Mouse (Mus musculus) heart, embryonic 12.5 days (tissue): ENCODE measurements around the gene Tap1. TPM values are rescaled to one million over a fixed set of nuclear protein-coding genes. Genes with fewer than 3 reads are reported as not detected.
"Not testable (repeated sequence)": the region's sequence is repeated elsewhere in the genome, so short reads cannot be mapped to it uniquely, and the experiment has no call there.

Experiments used
- ATAC-seq: fragments of 200-750 bp; cut with Nextera tagmentation; 2 replicates; pipeline ENCODE4 v1.8.0; 2017; ENCODE audit warnings: moderate TSS enrichment, moderate library complexity; ENCODE audit not compliant: insufficient number of reproducible peaks, low FRiP score
- H3K27ac ChIP-seq: fragments of 300-500 bp; sonication (generic); 2 replicates; pipeline ENCODE4 v1.5.1; 2016; ENCODE audit warnings: mild to moderate bottlenecking, moderate library complexity; ENCODE audit not compliant: poor library complexity, severe bottlenecking
- H3K27me3 ChIP-seq: fragments of 300-500 bp; sonication (generic); replicated peaks from 2 replicates; pipeline ENCODE4 v1.6.1; 2016; ENCODE audit warnings: mild to moderate bottlenecking, moderate library complexity
- H3K36me3 ChIP-seq: fragments of 300-500 bp; sonication (generic); 2 replicates; pipeline ENCODE4 v1.6.1; 2016; ENCODE audit warnings: mild to moderate bottlenecking, moderate library complexity
- H3K4me1 ChIP-seq: fragments of 300-500 bp; sonication (generic); replicated peaks from 2 replicates; pipeline ENCODE4 v1.6.1; 2016; ENCODE audit warnings: mild to moderate bottlenecking
- H3K4me2 ChIP-seq: fragments of 300-500 bp; sonication (generic); 2 replicates; pipeline ENCODE4 v1.6.1; 2016; ENCODE audit warnings: mild to moderate bottlenecking, moderate library complexity
- H3K4me3 ChIP-seq: fragments of 300-500 bp; sonication (generic); 2 replicates; pipeline ENCODE4 v1.5.1; 2016; ENCODE audit warnings: mild to moderate bottlenecking
- H3K9ac ChIP-seq: fragments of 300-500 bp; sonication (generic); 2 replicates; pipeline ENCODE4 v1.6.1; 2016; ENCODE audit warnings: mild to moderate bottlenecking, moderate library complexity
- H3K9me3 ChIP-seq: fragments of 300-500 bp; sonication (generic); replicated peaks from 2 replicates; pipeline ENCODE4 v1.6.1; 2016; ENCODE audit warnings: mild to moderate bottlenecking, moderate library complexity
- WGBS: fragments of 180-500 bp; shearing (Covaris S2); methylation state at CpG from one replicate; pipeline ENCODE4 v1.1.7; 2016; 5-methylcytosine and 5-hydroxymethylcytosine counted together
- polyA plus RNA-seq: library from polyadenylated mRNA; unstranded; fragments of >200 nt; fragmentation: Nextera tagmentation; extraction: Ambion mirVana; gene quantifications from 2 replicates; pipeline ENCODE4 v1.2.1, GENCODE M21; 2016

Gene Tap1
- polyA plus RNA-seq, result 1.1 TPM in 2 replicates

DNA sequence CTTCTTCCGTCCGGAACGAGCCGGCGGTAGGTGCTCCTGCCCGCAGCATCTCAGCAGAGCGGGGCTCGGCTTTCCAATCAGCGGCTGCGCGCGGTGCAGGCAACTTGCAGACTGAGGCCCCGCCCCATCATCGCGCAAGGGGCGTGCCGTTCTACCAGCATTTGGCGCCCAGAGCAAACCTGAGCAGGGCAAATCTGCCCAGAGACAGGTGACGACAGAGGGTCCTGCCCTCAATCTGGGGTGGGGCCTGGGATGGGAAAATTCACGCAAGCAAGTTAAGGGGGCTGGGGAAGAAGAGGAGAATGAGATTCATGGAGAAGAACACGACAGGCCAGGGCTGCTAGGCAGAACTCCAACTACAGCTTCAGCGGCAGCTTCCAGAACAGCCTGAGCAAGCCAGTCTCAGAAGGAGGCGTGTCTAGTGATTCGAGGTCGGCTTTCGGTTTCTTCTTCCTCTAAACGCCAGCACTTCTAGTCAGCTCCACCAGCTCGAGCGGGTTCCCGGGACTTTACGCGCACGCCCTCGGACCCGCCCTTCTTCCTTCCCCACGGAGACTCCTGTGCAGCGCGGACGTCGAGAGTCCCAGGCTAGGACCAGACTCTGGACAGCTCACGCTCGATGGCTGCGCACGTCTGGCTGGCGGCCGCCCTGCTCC lies at the start of gene Tap1, which contains the start of gene Psmb9:
Gene Tap1 (plus strand): TSS at position 293 of the 656 bp plus-strand sequence.
Gene Psmb9 (minus strand): TSS at position 504 of the 656 bp plus-strand sequence.
- under 1% methylated on average over 46 of the region's 46 CpGs for WGBS
- Histone ChIP-seq H3K27me3 (peaks cover 92% of the 10 kb centered on the region), H3K9ac (peak within 1 kb of the TSS; percentile 58)

DNA sequence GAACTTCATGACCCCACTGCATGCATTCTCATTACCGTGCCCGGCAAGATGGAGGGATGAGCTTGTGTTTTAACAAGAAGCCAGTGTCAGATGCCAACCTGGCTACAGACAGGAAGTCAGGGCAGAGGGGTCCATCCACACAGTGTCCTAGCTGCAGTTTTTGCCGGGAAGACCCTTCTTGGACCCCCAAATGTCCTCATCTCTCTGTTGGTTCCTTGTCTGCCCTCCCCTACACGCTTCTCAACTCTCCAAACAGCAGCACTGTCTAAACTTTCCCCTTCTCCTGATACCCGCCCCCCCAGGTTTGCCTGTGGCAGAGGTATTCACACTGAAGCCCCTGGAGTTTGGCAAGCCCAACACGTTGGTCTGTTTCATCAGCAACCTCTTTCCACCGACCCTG lies 49.8 kb upstream of the Tap1 start:
- H3K4me3 ChIP-seq, result no peak overlapping the region
- no peak overlapping the region for H3K27ac ChIP-seq
- no peaks in the 10 kb centered on the region for H3K36me3 ChIP-seq
- 67% methylated on average over 7 of the region's 7 CpGs for WGBS
- peaks cover 11% of the 10 kb centered on the region for H3K4me1 ChIP-seq
- ATAC-seq, result no peak
- H3K4me2 ChIP-seq, result no peak overlapping the region
- no peaks in the 10 kb centered on the region for H3K9me3 ChIP-seq
- no peak overlapping the region for H3K9ac ChIP-seq
- H3K27me3 ChIP-seq, result peaks cover 63% of the 10 kb centered on the region

More for the DNA sequence above, at the start of gene Tap1, which contains the start of gene Psmb9:
- H3K4me3 ChIP-seq, result peak within 1 kb of the TSS; percentile 55
- H3K4me1 ChIP-seq, result peaks cover 14% of the 10 kb centered on the region
- no peaks in the 10 kb centered on the region for H3K36me3 ChIP-seq
- H3K9me3 ChIP-seq, result no peaks in the 10 kb centered on the region
- H3K27ac ChIP-seq, result no peak within 1 kb of the TSS
- peak; percentile 92 for ATAC-seq
- H3K4me2 ChIP-seq, result peak within 1 kb of the TSS; percentile 86

DNA sequence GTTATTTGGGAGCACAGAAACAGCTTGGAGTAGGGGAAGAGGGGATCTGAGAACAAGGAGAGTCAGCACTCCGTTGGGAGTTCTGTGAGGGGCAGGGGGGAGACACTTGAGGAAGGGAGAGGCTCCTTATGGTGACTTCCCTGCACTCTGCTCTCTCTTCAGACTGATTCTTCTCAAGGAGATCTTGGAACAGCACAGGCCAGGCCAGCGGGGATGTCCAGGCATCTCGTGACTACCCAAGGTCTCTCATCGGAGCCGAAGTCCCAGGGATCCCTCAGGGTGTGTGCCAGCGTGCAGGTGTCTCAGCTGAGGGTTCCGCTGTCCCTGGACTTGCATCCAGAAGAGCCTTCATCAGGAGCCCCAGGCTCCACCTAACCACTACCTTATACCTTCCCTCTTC lies 48.7 kb upstream of the Tap1 start:
- Histone ChIP-seq H3K4me3 (no peak overlapping the region), H3K9ac (no peak overlapping the region), H3K27ac (no peak overlapping the region), H3K4me2 (no peak overlapping the region), H3K36me3 (no peaks in the 10 kb centered on the region), H3K27me3 (peaks cover 69% of the 10 kb centered on the region), H3K9me3 (no peaks in the 10 kb centered on the region), H3K4me1 (peaks cover 11% of the 10 kb centered on the region)
- WGBS, result 75% methylated on average over 7 of the region's 7 CpGs
- no peak for ATAC-seq

DNA sequence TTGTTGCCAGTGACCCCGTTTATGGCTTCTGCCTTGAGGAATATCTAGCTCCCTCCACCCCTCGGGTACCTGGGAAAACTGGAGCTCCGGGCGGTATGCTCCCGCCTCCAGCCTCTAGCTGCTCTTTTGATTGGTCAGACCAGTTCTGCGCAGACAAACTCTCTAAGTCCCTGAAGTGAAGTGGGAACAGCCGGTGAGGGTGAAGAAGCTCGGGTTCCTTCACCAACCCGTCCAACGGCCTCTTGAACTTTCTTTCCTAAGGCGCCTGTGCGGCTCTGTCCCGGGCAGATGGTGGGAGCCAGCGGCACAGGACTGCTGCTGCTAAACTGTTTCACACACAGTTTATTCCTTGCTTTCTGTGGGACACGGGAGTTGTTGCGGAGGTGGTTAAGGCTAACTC lies 47.9 kb upstream of the Tap1 start:
- no peak overlapping the region; the same call in 1 of the 2 replicates for H3K9ac ChIP-seq
- WGBS, result 1% methylated on average over 16 of the region's 16 CpGs
- ATAC-seq, result no peak
- peak overlapping the region; percentile 85 for H3K4me2 ChIP-seq
- H3K4me1 ChIP-seq, result peaks cover 11% of the 10 kb centered on the region
- H3K36me3 ChIP-seq, result no peaks in the 10 kb centered on the region
- H3K27ac ChIP-seq, result no peak overlapping the region
- peak overlapping the region; percentile 45 for H3K4me3 ChIP-seq
- no peaks in the 10 kb centered on the region for H3K9me3 ChIP-seq
- peaks cover 74% of the 10 kb centered on the region for H3K27me3 ChIP-seq

DNA sequence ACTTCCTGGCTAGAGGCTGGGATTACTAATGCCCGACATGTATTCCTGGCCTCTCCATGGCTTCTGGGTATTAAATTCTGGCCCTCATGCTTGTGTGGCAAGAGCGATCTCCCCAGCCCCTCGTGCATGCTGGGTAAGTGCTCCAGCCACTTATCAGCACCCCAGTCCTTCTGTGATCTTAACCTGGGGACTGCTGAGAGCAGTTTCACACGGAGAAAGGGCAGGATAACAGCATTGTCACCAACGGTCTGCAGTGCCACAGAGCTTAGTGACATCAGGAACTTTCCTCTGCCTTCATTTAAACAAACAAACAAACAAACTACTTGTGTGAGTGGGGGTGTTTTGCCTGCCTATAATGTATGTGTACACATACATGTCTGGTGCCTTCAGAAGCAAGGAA lies 47.1 kb upstream of the Tap1 start:
- H3K27me3 ChIP-seq, result peaks cover 78% of the 10 kb centered on the region

DNA sequence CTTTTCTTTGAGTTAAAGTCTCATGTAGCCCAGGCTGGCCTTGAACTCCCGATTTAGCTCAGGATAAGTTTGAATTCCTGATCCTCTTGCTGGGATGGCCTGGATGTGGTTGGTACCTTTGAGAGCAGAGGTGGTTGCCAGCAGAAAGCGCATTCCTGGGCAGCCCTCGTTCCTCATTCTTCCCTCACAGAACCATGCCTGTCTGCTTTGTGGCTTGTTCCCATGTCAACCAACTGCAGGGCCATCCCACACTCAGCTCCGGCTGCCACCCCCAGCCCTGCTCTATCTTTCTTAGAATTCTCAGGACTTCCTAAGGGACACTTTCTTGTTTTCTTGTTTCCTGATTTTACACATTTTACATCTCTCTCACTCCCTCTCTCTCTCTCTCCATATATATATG lies 45.9 kb upstream of the Tap1 start:
- peaks cover 74% of the 10 kb centered on the region for H3K27me3 ChIP-seq
- no peaks in the 10 kb centered on the region for H3K36me3 ChIP-seq
- no peak overlapping the region for H3K9ac ChIP-seq
- 44% methylated on average over 4 of the region's 4 CpGs for WGBS
- no peaks in the 10 kb centered on the region for H3K9me3 ChIP-seq
- H3K4me2 ChIP-seq, result no peak overlapping the region
- no peak overlapping the region for H3K4me3 ChIP-seq
- no peak for ATAC-seq
- no peak overlapping the region for H3K27ac ChIP-seq
- peaks cover 7% of the 10 kb centered on the region for H3K4me1 ChIP-seq

More for the DNA sequence above, 47.1 kb upstream of the Tap1 start:
- Histone ChIP-seq H3K9ac (no peak overlapping the region), H3K36me3 (no peaks in the 10 kb centered on the region), H3K4me3 (peak overlapping the region; percentile 45; the same call in 1 of the 2 replicates), H3K9me3 (no peaks in the 10 kb centered on the region), H3K27ac (no peak overlapping the region), H3K4me2 (peak overlapping the region; percentile 85), H3K4me1 (peaks cover 11% of the 10 kb centered on the region)
- WGBS, result 1% methylated on average over 5 of the region's 5 CpGs
- no peak for ATAC-seq

DNA sequence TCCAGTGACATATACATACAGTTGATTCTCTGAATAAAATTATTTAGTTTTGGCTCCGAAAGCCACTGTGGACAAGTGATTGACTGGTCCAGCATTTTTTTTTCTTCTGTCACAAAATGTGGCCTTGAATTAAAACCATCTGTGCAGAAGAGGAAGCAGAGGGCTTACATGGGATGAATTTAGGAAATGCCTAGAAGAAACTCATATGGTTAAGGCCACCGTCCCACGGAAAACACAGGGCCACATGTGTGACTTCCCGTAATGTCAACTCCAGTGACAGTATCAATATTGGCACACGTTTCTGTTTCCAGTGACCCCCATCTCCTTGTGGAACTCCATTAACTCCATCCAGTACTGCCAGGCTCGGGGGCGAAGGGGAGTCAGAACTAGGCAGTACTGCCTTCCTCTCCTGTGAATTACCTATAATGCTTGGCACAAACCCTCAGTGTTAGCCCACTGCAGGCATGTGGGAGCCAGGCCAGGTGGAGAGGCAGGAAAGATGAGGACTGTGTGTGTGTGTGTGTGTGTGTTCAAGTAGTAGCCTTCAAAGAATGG lies 44.8 kb upstream of the Tap1 start:
- Histone ChIP-seq H3K27me3 (peaks cover 69% of the 10 kb centered on the region), H3K4me3 (no peak overlapping the region), H3K4me2 (no peak overlapping the region), H3K9me3 (no peaks in the 10 kb centered on the region), H3K36me3 (no peaks in the 10 kb centered on the region), H3K27ac (no peak overlapping the region), H3K4me1 (peaks cover 7% of the 10 kb centered on the region), H3K9ac (no peak overlapping the region)
- 76% methylated on average over 7 of the region's 7 CpGs for WGBS
- ATAC-seq, result no peak

DNA sequence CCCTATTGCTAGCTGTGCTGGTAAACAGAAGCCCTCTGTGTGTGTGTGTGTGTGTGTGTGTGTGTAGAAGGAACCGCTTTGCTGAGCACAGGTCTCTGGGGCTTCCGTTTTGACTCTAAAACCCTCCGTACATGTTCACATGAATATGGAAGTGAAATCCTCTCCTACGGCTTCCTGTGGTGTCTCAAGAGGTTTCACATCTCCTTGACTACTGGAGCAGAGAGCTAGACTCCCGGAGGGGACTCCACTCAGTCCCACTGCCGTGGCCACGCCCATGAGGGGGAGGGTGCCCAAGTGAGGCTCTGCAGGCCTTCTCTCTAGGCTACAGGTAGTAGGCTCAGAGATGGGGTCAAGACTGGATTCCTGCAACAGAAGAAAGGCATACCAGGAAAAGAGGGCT lies 44.3 kb upstream of the Tap1 start, which contains the start of gene H2-DMb2:
Gene H2-DMb2 (plus strand): TSS at position 275 of the 400 bp plus-strand sequence.
- ATAC-seq, result no peak
- H3K4me2 ChIP-seq, result no peak within 1 kb of the TSS
- WGBS, result 38% methylated on average over 7 of the region's 7 CpGs
- H3K27ac ChIP-seq, result no peak within 1 kb of the TSS
- no peak within 1 kb of the TSS for H3K4me3 ChIP-seq
- no peak within 1 kb of the TSS for H3K9ac ChIP-seq
- H3K4me1 ChIP-seq, result peaks cover 7% of the 10 kb centered on the region
- peaks cover 64% of the 10 kb centered on the region for H3K27me3 ChIP-seq
- H3K9me3 ChIP-seq, result no peaks in the 10 kb centered on the region
- no peaks in the 10 kb centered on the region for H3K36me3 ChIP-seq

DNA sequence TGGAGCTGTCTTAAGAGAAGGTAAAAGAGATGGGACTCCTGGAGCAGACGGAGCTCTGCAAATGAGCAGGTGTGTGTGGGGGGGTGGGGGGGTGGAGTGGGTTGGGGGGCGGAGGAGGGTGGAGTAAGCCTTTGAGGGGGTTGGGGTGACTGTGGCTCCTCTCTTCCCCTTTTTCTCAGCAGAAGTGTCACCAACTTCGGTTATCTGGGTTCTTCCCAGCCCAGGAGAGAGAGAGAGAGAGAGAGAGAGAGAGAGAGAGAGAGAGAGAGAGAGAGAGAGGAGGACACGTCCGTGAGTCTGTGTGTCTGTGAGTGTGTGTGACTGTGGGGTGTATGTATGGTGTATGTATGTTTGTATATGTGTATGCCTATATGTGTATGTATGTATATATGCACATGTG lies 43.9 kb upstream of the Tap1 start:
- WGBS, result 70% methylated on average over 5 of the region's 5 CpGs

DNA sequence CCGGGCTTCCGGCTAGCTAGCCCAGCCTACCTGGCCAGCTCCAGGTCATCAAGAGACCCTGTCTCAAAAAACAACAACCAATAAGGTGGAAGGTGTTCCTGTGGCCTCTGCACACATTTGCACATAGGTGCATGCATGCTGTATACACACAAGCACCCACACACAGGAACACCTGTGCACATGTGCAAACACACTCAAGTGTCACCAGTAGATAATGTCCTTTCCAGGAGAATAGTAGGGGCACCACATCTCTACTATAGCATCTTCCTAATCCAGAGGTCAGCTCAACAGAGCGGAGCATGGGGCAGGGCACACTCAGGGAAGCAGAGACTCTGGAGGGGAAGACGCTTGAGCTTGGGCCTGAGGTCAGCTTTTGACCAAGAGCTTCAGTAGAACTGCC lies 43.1 kb upstream of the Tap1 start:
- not testable (repeated sequence) for H3K27ac ChIP-seq, H3K9me3 ChIP-seq, H3K4me2 ChIP-seq, H3K4me3 ChIP-seq, H3K36me3 ChIP-seq, ATAC-seq, H3K9ac ChIP-seq, H3K4me1 ChIP-seq
- peaks cover 53% of the 10 kb centered on the region for H3K27me3 ChIP-seq
- 82% methylated on average over 4 of the region's 4 CpGs for WGBS

More for the DNA sequence above, 43.9 kb upstream of the Tap1 start:
- peaks cover 7% of the 10 kb centered on the region for H3K4me1 ChIP-seq
- H3K9ac ChIP-seq, result no peak overlapping the region
- no peak overlapping the region for H3K4me2 ChIP-seq
- H3K4me3 ChIP-seq, result no peak overlapping the region
- no peak overlapping the region for H3K27ac ChIP-seq
- H3K9me3 ChIP-seq, result no peaks in the 10 kb centered on the region
- peaks cover 60% of the 10 kb centered on the region for H3K27me3 ChIP-seq
- no peaks in the 10 kb centered on the region for H3K36me3 ChIP-seq
- no peak for ATAC-seq

DNA sequence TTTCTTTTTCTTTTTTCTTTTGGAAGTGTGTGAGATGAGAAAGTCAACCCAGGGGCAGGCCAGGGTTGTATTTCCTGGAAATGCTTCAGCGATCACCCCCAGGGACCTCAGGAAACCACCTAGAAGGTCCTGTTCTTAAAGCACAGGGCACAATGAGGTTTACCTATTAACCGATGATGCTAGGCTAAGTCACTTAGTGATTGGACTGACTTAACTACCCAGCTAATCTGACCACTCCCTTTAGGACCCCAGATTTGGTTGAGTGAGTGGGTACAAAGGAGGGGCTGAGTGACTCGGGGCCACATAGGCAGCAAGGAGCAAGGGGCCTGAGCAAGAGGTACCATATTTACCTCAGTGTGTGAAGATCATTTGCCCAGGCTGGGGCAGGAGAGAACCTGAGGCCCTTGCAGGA lies 42.4 kb upstream of the Tap1 start:
- ATAC-seq, result no peak
- H3K4me2 ChIP-seq, result no peak overlapping the region
- no peaks in the 10 kb centered on the region for H3K9me3 ChIP-seq
- 76% methylated on average over 3 of the region's 3 CpGs for WGBS
- H3K4me3 ChIP-seq, result no peak overlapping the region
- H3K4me1 ChIP-seq, result peaks cover 5% of the 10 kb centered on the region
- no peak overlapping the region for H3K27ac ChIP-seq
- no peak overlapping the region for H3K9ac ChIP-seq
- peaks cover 52% of the 10 kb centered on the region for H3K27me3 ChIP-seq
- H3K36me3 ChIP-seq, result no peaks in the 10 kb centered on the region
